Mouse (Mus musculus) frontal cortex, adult 2 months (tissue): ENCODE measurements around the gene Hint1. TPM values are rescaled to one million over a fixed set of nuclear protein-coding genes. Genes with fewer than 3 reads are reported as not detected.

Experiments used
- DNase-seq, 2 experiments: peaks; one replicate each; pipeline ENCODE4 v3.0.0; 2022; ENCODE audit warnings: low spot score in 1 of 2; ENCODE audit errors: extremely low spot score in 1 of 2
- polyA plus RNA-seq: library from polyadenylated mRNA; depleted of rRNA; stranded (reverse); fragments of >200 nt; gene quantifications from 2 replicates; pipeline ENCODE4 v1.2.3, GENCODE M21; 2012

Gene Hint1
- polyA plus RNA-seq, 1 experiment, result 505 TPM

- no peak for DNase-seq
Measured at GRCm38 (mm10) chr11:54861471-54862420, 4.4 kb upstream of the Hint1 start.

GRCm38 (mm10) chr11:54862621-54863520 lies 3.3 kb upstream of the Hint1 start:
- DNase-seq, result peak in 1 of 2 experiments; percentile 81

GRCm38 (mm10) chr11:54865330-54866085 lies 675 bp upstream of the Hint1 start:
- no peak for DNase-seq

GRCm38 (mm10) chr11:54867049-54867385 lies 834 bp downstream of the Hint1 start:
- no peak for DNase-seq

- no peak for DNase-seq
Measured at GRCm38 (mm10) chr11:54867903-54868434, 1.8 kb downstream of the Hint1 start.

- no peak for DNase-seq
Measured at GRCm38 (mm10) chr11:54868445-54868844, 2.3 kb downstream of the Hint1 start.

- no peak for DNase-seq
Measured at GRCm38 (mm10) chr11:54869318-54869717, 3.1 kb downstream of the Hint1 start.

- DNase-seq, result no peak
Measured at GRCm38 (mm10) chr11:54871831-54872537, 5.8 kb downstream of the Hint1 start.

GRCm38 (mm10) chr11:54876031-54876430 lies 9.8 kb downstream of the Hint1 start:
- DNase-seq, result no peak

GRCm38 (mm10) chr11:54878893-54879292 lies 12.7 kb downstream of the Hint1 start:
- no peak for DNase-seq

- peak in 1 of 2 experiments; percentile 84 for DNase-seq
Measured at GRCm38 (mm10) chr11:54879434-54879833, 13.3 kb downstream of the Hint1 start.

GRCm38 (mm10) chr11:54879922-54880321 lies 13.7 kb downstream of the Hint1 start:
- DNase-seq, result no peak

- no peak for DNase-seq
Measured at GRCm38 (mm10) chr11:54881051-54881474, 14.9 kb downstream of the Hint1 start.

GRCm38 (mm10) chr11:54882671-54883070 lies 16.5 kb downstream of the Hint1 start:
- DNase-seq, result no peak

- DNase-seq, result no peak
Measured at GRCm38 (mm10) chr11:54884197-54884828, 18.1 kb downstream of the Hint1 start.

GRCm38 (mm10) chr11:54884937-54885336 lies 18.8 kb downstream of the Hint1 start:
- DNase-seq, result no peak

GRCm38 (mm10) chr11:54885406-54885805 lies 19.2 kb downstream of the Hint1 start:
- no peak for DNase-seq

GRCm38 (mm10) chr11:54887927-54888326 lies 21.7 kb downstream of the Hint1 start:
- DNase-seq, result no peak

- no peak for DNase-seq
Measured at GRCm38 (mm10) chr11:54891341-54891740, 25.2 kb downstream of the Hint1 start.
